Mouse (Mus musculus) spleen, adult 12 weeks (tissue): Measurements from ENCODE around the gene A730071L15Rik.
A peak's percentile ranks its signal among the peaks of the same experiment; 100 is the strongest.

ENCODE experiments used
- DNase-seq: peaks from one replicate; pipeline ENCODE4 v3.0.0; 2022; ENCODE audit warnings: low spot score

A730071L15Rik gene

GRCm38 (mm10) chr11:6199410-6200086 is at the start of gene A730071L15Rik:
A730071L15Rik (plus strand) TSS chr11:6200029.
- DNase-seq: peak; percentile 17

GRCm38 (mm10) chr11:6152864-6153263 is 47.0 kb upstream of the A730071L15Rik start:
- DNase-seq: no peak

GRCm38 (mm10) chr11:6154211-6154701 is 45.6 kb upstream of the A730071L15Rik start:
- DNase-seq: no peak

- DNase-seq: no peak
Measured at GRCm38 (mm10) chr11:6156651-6157050, 43.2 kb upstream of the A730071L15Rik start.

- DNase-seq: no peak
Measured at GRCm38 (mm10) chr11:6157119-6157518, 42.7 kb upstream of the A730071L15Rik start.

GRCm38 (mm10) chr11:6158515-6158914 is 41.3 kb upstream of the A730071L15Rik start:
- DNase-seq: no peak

GRCm38 (mm10) chr11:6159704-6160275 is 40.0 kb upstream of the A730071L15Rik start:
- DNase-seq: no peak

- DNase-seq: no peak
Measured at GRCm38 (mm10) chr11:6160663-6161271, 39.1 kb upstream of the A730071L15Rik start.

GRCm38 (mm10) chr11:6161549-6161948 is 38.3 kb upstream of the A730071L15Rik start:
- no peak for DNase-seq

GRCm38 (mm10) chr11:6163062-6163461 is 36.8 kb upstream of the A730071L15Rik start:
- no peak for DNase-seq

GRCm38 (mm10) chr11:6163706-6164105 is 36.1 kb upstream of the A730071L15Rik start:
- DNase-seq: no peak

GRCm38 (mm10) chr11:6164781-6165180 is 35.0 kb upstream of the A730071L15Rik start:
- no peak for DNase-seq

- DNase-seq: no peak
Measured at GRCm38 (mm10) chr11:6165391-6166081, 34.3 kb upstream of the A730071L15Rik start.

- DNase-seq: no peak
Measured at GRCm38 (mm10) chr11:6166351-6166750, 33.5 kb upstream of the A730071L15Rik start.

GRCm38 (mm10) chr11:6169041-6169663 is 30.7 kb upstream of the A730071L15Rik start:
- DNase-seq: no peak

- DNase-seq: no peak
Measured at GRCm38 (mm10) chr11:6174719-6175118, 25.1 kb upstream of the A730071L15Rik start.

- no peak for DNase-seq
Measured at GRCm38 (mm10) chr11:6175506-6175905, 24.3 kb upstream of the A730071L15Rik start.

GRCm38 (mm10) chr11:6177781-6178420 is 21.9 kb upstream of the A730071L15Rik start:
- no peak for DNase-seq

GRCm38 (mm10) chr11:6178673-6179166 is 21.1 kb upstream of the A730071L15Rik start:
- no peak for DNase-seq

GRCm38 (mm10) chr11:6179194-6179593 is 20.6 kb upstream of the A730071L15Rik start:
- DNase-seq: no peak

- DNase-seq: no peak
Measured at GRCm38 (mm10) chr11:6180811-6181399, 18.9 kb upstream of the A730071L15Rik start.
